Mouse (Mus musculus): ENCODE data around the gene Glb1l. TPM values are rescaled to one million over a fixed set of nuclear protein-coding genes. Genes with fewer than 3 reads are reported as not detected.

The Glb1l gene
- polyA plus RNA-seq, 2 experiments: 17.7 to 41.4 TPM

DNA sequence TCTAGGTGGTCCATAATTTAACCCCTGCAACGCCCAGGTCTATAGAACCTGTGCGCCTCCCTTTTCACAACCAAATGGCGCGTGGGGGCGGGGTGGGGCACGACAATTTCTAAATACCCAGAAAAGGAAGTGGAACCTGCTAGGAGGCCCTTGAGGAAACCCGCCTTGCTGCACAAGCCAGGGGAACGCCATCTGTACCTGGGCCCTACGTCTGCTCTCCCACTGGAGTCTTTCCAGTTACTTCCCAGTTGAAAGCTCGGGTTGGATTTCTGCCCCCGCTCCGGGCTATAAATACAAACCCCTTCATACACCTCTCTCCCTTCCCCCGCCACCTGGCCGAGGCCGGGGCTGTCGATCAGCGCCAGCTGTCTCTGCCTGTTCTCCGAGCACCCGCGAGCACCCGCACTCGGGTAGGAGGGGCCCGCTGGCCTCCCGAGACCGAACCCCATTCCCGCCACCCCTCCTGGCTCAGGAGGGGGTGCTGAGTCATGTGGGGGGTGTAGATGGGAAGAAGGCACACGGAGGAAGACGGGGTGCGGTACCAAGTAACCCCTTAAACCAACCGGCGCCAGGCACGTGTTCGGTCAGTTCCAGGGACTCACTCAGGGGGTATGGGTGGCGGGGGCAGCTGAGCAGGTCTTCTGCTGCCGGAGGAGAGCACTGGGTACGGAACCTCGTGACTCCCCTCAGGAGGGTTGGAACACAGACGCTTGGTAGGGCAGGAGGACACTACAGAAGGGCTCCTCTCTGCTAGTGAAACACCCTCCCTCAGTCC is 7.8 kb upstream of the Glb1l start:
- Histone ChIP-seq H3K27me3 (ENCODE audit: control insufficient read depth, insufficient read depth, low read length) (peaks cover 32% of the 10 kb centered on the region), H3K4me2 (replicated peaks; ENCODE audit: low read depth, low read length, severe bottlenecking) (peak overlapping the region; percentile 99), H3K36me3 (ENCODE audit: control insufficient read depth, insufficient read depth, low read length) (peaks cover 24% of the 10 kb centered on the region), H3K4me3 (replicated peaks; ENCODE audit: low read length) (peak overlapping the region; percentile 53), H3K27ac (replicated peaks; ENCODE audit: low read depth, low read length) (no peak overlapping the region), H3K9ac (ENCODE audit: low read depth, low read length, severe bottlenecking) (peak overlapping the region; percentile 34), H3K9me3 (ENCODE audit: control insufficient read depth, low read length) (no peaks in the 10 kb centered on the region), H3K4me1 (ENCODE audit: control insufficient read depth, insufficient read depth, low read length) (peaks cover 13% of the 10 kb centered on the region)
- DNase-seq (ENCODE audit: low spot score): peak; percentile 31
- peak; percentile 60 for ATAC-seq (ENCODE audit: low FRiP score, low read depth)
- no peak for TF ChIP-seq POLR2A (IDR thresholded peaks at IDR 0.05; ENCODE audit: borderline replicate concordance, extremely low read depth, insufficient read depth, insufficient read length)
- WGBS: under 1% methylated on average over 37 of the region's 38 CpGs

DNA sequence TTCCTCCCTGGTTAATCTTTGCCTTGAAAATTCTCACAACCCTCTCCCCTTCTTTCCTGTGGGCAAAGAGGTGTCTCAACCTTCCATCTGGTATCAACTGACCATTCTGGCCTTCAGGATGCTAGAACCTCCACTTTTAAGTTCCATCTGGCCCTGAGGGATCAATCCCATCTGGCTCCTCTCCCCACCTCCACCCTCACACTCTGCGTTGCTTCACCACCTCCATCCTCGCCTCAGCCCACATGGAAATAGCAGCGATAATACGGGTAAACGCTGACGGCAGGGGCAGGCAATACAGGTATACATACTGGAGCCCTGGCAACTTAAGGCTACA is 7.2 kb upstream of the Glb1l start:
- no peak for TF ChIP-seq POLR2A (IDR thresholded peaks at IDR 0.05; ENCODE audit: borderline replicate concordance, extremely low read depth, insufficient read depth, insufficient read length)
- Histone ChIP-seq H3K9me3 (ENCODE audit: control insufficient read depth, low read length) (no peaks in the 10 kb centered on the region), H3K4me3 (replicated peaks; ENCODE audit: low read length) (peak overlapping the region; percentile 53), H3K4me2 (replicated peaks; ENCODE audit: low read depth, low read length, severe bottlenecking) (peak overlapping the region; percentile 99), H3K4me1 (ENCODE audit: control insufficient read depth, insufficient read depth, low read length) (peaks cover 13% of the 10 kb centered on the region), H3K27ac (replicated peaks; ENCODE audit: low read depth, low read length) (no peak overlapping the region), H3K36me3 (ENCODE audit: control insufficient read depth, insufficient read depth, low read length) (peaks cover 30% of the 10 kb centered on the region), H3K9ac (ENCODE audit: low read depth, low read length, severe bottlenecking) (peak overlapping the region; percentile 34; the same call in 1 of the 2 replicates), H3K27me3 (ENCODE audit: control insufficient read depth, insufficient read depth, low read length) (peaks cover 32% of the 10 kb centered on the region)
- 2% methylated on average over 6 of the region's 6 CpGs for WGBS
- ATAC-seq (ENCODE audit: low FRiP score, low read depth) (no peak), DNase-seq (ENCODE audit: low spot score) (no peak)

- peaks cover 32% of the 10 kb centered on the region for H3K27me3 ChIP-seq (ENCODE audit: control insufficient read depth, insufficient read depth, low read length)
- TF ChIP-seq POLR2A (IDR thresholded peaks at IDR 0.05; ENCODE audit: borderline replicate concordance, extremely low read depth, insufficient read depth, insufficient read length): no peak
These were observed 6.4 kb upstream of the Glb1l start for GRCm38 (mm10) chr1:75216797-75217585.

DNA sequence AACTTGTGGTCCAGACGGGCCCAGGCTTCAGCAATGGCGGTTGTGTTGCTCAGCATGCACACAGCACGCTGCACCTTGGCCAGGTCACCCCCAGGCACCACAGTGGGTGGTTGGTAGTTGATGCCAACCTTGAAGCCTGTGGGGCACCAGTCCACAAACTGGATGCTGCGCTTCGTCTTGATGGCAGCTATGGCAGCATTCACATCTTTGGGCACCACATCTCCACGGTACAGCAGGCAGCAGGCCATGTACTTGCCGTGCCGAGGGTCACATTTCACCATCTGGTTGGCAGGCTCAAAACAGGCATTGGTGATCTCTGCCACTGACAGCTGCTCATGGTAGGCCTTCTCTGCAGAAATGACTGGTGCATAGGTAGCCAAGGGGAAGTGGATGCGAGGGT is 5.2 kb upstream of the Glb1l start:
- 91% methylated on average over 9 of the region's 9 CpGs for WGBS

More at GRCm38 (mm10) chr1:75216797-75217585, 6.4 kb upstream of the Glb1l start:
- Histone ChIP-seq H3K27ac (replicated peaks; ENCODE audit: low read depth, low read length) (no peak overlapping the region), H3K4me1 (ENCODE audit: control insufficient read depth, insufficient read depth, low read length) (peaks cover 13% of the 10 kb centered on the region), H3K4me3 (replicated peaks; ENCODE audit: low read length) (no peak overlapping the region), H3K36me3 (ENCODE audit: control insufficient read depth, insufficient read depth, low read length) (peaks cover 37% of the 10 kb centered on the region), H3K9ac (ENCODE audit: low read depth, low read length, severe bottlenecking) (no peak overlapping the region), H3K9me3 (ENCODE audit: control insufficient read depth, low read length) (no peaks in the 10 kb centered on the region), H3K4me2 (replicated peaks; ENCODE audit: low read depth, low read length, severe bottlenecking) (no peak overlapping the region)
- ATAC-seq (ENCODE audit: low FRiP score, low read depth) (no peak), DNase-seq (ENCODE audit: low spot score) (no peak)
- WGBS: 73% methylated on average over 13 of the region's 13 CpGs

GRCm38 (mm10) chr1:75214886-75215285 is 4.3 kb upstream of the Glb1l start:
- no peak for ATAC-seq (ENCODE audit: low FRiP score, low read depth)
- 65% methylated on average over 5 of the region's 5 CpGs for WGBS
- Histone ChIP-seq H3K27ac (replicated peaks; ENCODE audit: low read depth, low read length) (no peak overlapping the region), H3K36me3 (ENCODE audit: control insufficient read depth, insufficient read depth, low read length) (peaks cover 37% of the 10 kb centered on the region), H3K4me2 (replicated peaks; ENCODE audit: low read depth, low read length, severe bottlenecking) (no peak overlapping the region), H3K27me3 (ENCODE audit: control insufficient read depth, insufficient read depth, low read length) (peaks cover 23% of the 10 kb centered on the region), H3K9me3 (ENCODE audit: control insufficient read depth, low read length) (no peaks in the 10 kb centered on the region), H3K9ac (ENCODE audit: low read depth, low read length, severe bottlenecking) (no peak overlapping the region), H3K4me1 (ENCODE audit: control insufficient read depth, insufficient read depth, low read length) (peaks cover 29% of the 10 kb centered on the region), H3K4me3 (replicated peaks; ENCODE audit: low read length) (no peak overlapping the region)
- TF ChIP-seq POLR2A (IDR thresholded peaks at IDR 0.05; ENCODE audit: borderline replicate concordance, extremely low read depth, insufficient read depth, insufficient read length): no peak
- DNase-seq (ENCODE audit: low spot score): no peak

More for the DNA sequence above, 5.2 kb upstream of the Glb1l start:
- H3K27ac ChIP-seq (replicated peaks; ENCODE audit: low read depth, low read length): no peak overlapping the region
- DNase-seq (ENCODE audit: low spot score) (no peak), ATAC-seq (ENCODE audit: low FRiP score, low read depth) (no peak)
- no peak overlapping the region for H3K9ac ChIP-seq (ENCODE audit: low read depth, low read length, severe bottlenecking)
- peaks cover 32% of the 10 kb centered on the region for H3K27me3 ChIP-seq (ENCODE audit: control insufficient read depth, insufficient read depth, low read length)
- H3K4me1 ChIP-seq (ENCODE audit: control insufficient read depth, insufficient read depth, low read length): peaks cover 23% of the 10 kb centered on the region
- H3K4me2 ChIP-seq (replicated peaks; ENCODE audit: low read depth, low read length, severe bottlenecking): no peak overlapping the region
- TF ChIP-seq POLR2A (IDR thresholded peaks at IDR 0.05; ENCODE audit: borderline replicate concordance, extremely low read depth, insufficient read depth, insufficient read length): no peak
- H3K9me3 ChIP-seq (ENCODE audit: control insufficient read depth, low read length): no peaks in the 10 kb centered on the region
- H3K4me3 ChIP-seq (replicated peaks; ENCODE audit: low read length): no peak overlapping the region
- peaks cover 37% of the 10 kb centered on the region for H3K36me3 ChIP-seq (ENCODE audit: control insufficient read depth, insufficient read depth, low read length)
